Comparison of ENCODE assay signal across 8 mouse cellular contexts in the genomic region with DNA sequence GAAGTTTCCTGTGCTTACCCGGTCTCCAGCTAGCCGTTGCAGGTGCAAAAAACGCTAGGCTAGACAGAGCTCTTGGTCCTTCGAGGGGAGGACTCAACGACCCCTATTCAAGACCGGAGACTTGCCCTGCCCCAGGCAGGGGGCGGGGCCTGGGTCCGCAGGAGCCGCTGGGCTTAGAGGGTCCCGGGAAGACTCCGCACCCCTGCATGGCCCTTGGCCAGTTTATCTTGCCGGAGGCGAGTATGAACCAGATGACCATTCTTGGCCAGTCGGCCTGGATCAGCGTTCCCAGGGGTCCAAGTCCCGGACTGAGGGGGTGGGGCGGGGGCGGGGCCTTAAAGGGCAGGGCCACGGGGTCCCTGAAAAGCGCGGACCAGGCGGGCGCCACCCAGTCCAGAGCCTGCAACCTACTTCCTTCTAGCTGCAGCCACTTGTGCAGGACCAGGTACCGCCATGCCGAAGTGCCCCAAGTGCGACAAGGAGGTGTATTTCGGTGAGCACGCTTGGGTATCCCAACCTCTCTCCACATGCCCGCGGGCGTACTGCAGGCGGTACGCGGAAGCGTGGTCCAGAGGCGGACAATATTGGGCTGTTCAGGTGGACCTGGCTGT. TPM values are rescaled to one million over a fixed set of nuclear protein-coding genes. Genes with fewer than 3 reads are reported as not detected.
DNase-seq lines count a peak whose midpoint lies in the region; ATAC-seq and TF ChIP-seq lines count a peak whose summit lies in the region.

No protein-coding gene starts in this region.

- no peak overlapping the region for H3K27ac ChIP-seq in lung, embryonic 16.5 days (ENCODE audit: low read length)
- H3K27ac ChIP-seq in small intestine, adult 2 months (ENCODE audit: insufficient read depth, low read depth, low read length), result peak overlapping the region; percentile 99

- no peaks in the 10 kb centered on the region for H3K9me3 ChIP-seq in E14TG2a.4 (ENCODE audit: low read length)
- H3K9me3 ChIP-seq in lung, embryonic 16.5 days (ENCODE audit: control insufficient read depth, low read length), result no peaks in the 10 kb centered on the region

- peak overlapping the region; percentile 76 for H3K9ac ChIP-seq in lung, embryonic 16.5 days (ENCODE audit: low read length)

- peaks cover 91% of the 10 kb centered on the region for H3K4me1 ChIP-seq in E14TG2a.4 (replicated peaks; ENCODE audit: low read depth, low read length)
- peaks cover 27% of the 10 kb centered on the region for H3K4me1 ChIP-seq in lung, embryonic 16.5 days (replicated peaks; ENCODE audit: control insufficient read depth, insufficient read depth, low read length)
- H3K4me1 ChIP-seq in small intestine, adult 2 months (ENCODE audit: control insufficient read depth, insufficient read depth, insufficient read length, low read length), result peaks cover 50% of the 10 kb centered on the region

- DNase-seq in heart, adult 18-20 months, result peak; percentile 80 to 86
- DNase-seq in kidney, adult 18-20 months, result peak; percentile 47
- no peak for DNase-seq in cerebellum, postnatal 14 days
- no peak for DNase-seq in cerebellum, adult 9-10 months

- no peak for TF ChIP-seq CTCF in E14TG2a.4 (conservative IDR thresholded peaks at IDR 0.05; ENCODE audit: low read length)
- TF ChIP-seq CTCF in small intestine, adult 2 months (IDR thresholded peaks at IDR 0.05; ENCODE audit: extremely low read depth, insufficient read length, insufficient replicate concordance, low read depth, low read length), result no peak

- TF ChIP-seq POLR2A in small intestine, adult 2 months (IDR thresholded peaks at IDR 0.05; ENCODE audit: low read depth, low read length), result peak; percentile 91; the same call in 1 of the 2 replicates

- peak overlapping the region; percentile 70 for H3K4me2 ChIP-seq in lung, embryonic 16.5 days (ENCODE audit: low read depth, low read length)

- peaks cover 46% of the 10 kb centered on the region for H3K27me3 ChIP-seq in E14TG2a.4 (ENCODE audit: insufficient read depth, low read length)
- no peaks in the 10 kb centered on the region for H3K27me3 ChIP-seq in lung, embryonic 16.5 days (ENCODE audit: control insufficient read depth, insufficient read depth, low read depth, low read length)
- H3K27me3 ChIP-seq in small intestine, adult 2 months (ENCODE audit: control insufficient read depth, insufficient read depth, low read length), result no peaks in the 10 kb centered on the region

- ATAC-seq in common myeloid progenitor, adult 5-6 weeks (replicated peaks; ENCODE audit: low read depth, poor library complexity, severe bottlenecking), result peak; percentile 9
- no peak for ATAC-seq in lung, embryonic 16.5 days (ENCODE audit: low read depth)

- H3K4me3 ChIP-seq in E14TG2a.4 (replicated peaks; ENCODE audit: low read length), result peak overlapping the region; percentile 82
- H3K4me3 ChIP-seq in lung, embryonic 16.5 days (ENCODE audit: low read length), result peak overlapping the region; percentile 51
- H3K4me3 ChIP-seq in small intestine, adult 2 months (ENCODE audit: low read depth, low read length), result peak overlapping the region; percentile 80

- 1% methylated on average over 36 of the region's 36 CpGs for WGBS in lung, embryonic 16.5 days
- under 1% methylated on average over 36 of the region's 36 CpGs for WGBS in small intestine, adult 2 months

- H3K36me3 ChIP-seq in E14TG2a.4 (ENCODE audit: insufficient read depth, low read length), result peaks cover 15% of the 10 kb centered on the region
- 0 out of 2 replicates have a peak, but pooled peaks cover 2% of the 10 kb centered on the region for H3K36me3 ChIP-seq in lung, embryonic 16.5 days (ENCODE audit: control insufficient read depth, insufficient read depth, low read length)
- H3K36me3 ChIP-seq in small intestine, adult 2 months (ENCODE audit: control insufficient read depth, insufficient read depth, low read length), result peaks cover 13% of the 10 kb centered on the region

RNA-seq across cellular contexts. Expression of a gene that starts 4.5 kb away (rescaled TPM):
- 19.2 and 19.6 TPM in 2 replicates for total RNA-seq in common myeloid progenitor, adult 5-6 weeks (2017)
- total RNA-seq in heart, adult 18-20 months (2021), result under 1 TPM; 0.31 to 0.89 TPM
- polyA plus RNA-seq in lung, embryonic 16.5 days (2015; fragmentation: Nextera tagmentation; extraction: Ambion mirVana), result 31.4 and 34.5 TPM in 2 replicates
- 9.2 and 18.3 TPM in 2 replicates for polyA plus RNA-seq in small intestine, adult 2 months (2012; rRNA removed)

RNA-seq across cellular contexts. Expression of a gene that starts 5.7 kb away (rescaled TPM):
- total RNA-seq in common myeloid progenitor, adult 5-6 weeks (2017), result 337 and 338 TPM in 2 replicates
- total RNA-seq in heart, adult 18-20 months (2021), result 100 to 1,000 TPM; 191 to 201 TPM
- 565 and 642 TPM in 2 replicates for polyA plus RNA-seq in lung, embryonic 16.5 days (2015; fragmentation: Nextera tagmentation; extraction: Ambion mirVana)
- 4,805 and 16,576 TPM in 2 replicates for polyA plus RNA-seq in small intestine, adult 2 months (2012; rRNA removed)

RNA-seq across cellular contexts. Expression of a gene that starts 11.7 kb away (rescaled TPM):
- 6.3 and 7.3 TPM in 2 replicates for total RNA-seq in common myeloid progenitor, adult 5-6 weeks (2017)
- 1,000 to 10,000 TPM; 1,463 to 1,557 TPM for total RNA-seq in heart, adult 18-20 months (2021)
- 550 and 593 TPM in 2 replicates for polyA plus RNA-seq in lung, embryonic 16.5 days (2015; fragmentation: Nextera tagmentation; extraction: Ambion mirVana)
- 73.8 and 86.3 TPM in 2 replicates for polyA plus RNA-seq in small intestine, adult 2 months (2012; rRNA removed)

RNA-seq across cellular contexts. Expression of a gene that starts 34.0 kb away (rescaled TPM):
- total RNA-seq in common myeloid progenitor, adult 5-6 weeks (2017), result 1.2 TPM in 1 of 2 replicates, not detected in the other
- total RNA-seq in heart, adult 18-20 months (2021), result not detected
- polyA plus RNA-seq in lung, embryonic 16.5 days (2015; fragmentation: Nextera tagmentation; extraction: Ambion mirVana), result 4.7 and 5.8 TPM in 2 replicates
- 1.8 and 2.4 TPM in 2 replicates for polyA plus RNA-seq in small intestine, adult 2 months (2012; rRNA removed)

RNA-seq across cellular contexts. Expression of a gene that starts 53.7 kb away (rescaled TPM):
- total RNA-seq in common myeloid progenitor, adult 5-6 weeks (2017), result 46.9 and 53.3 TPM in 2 replicates
- 10 to 100 TPM; 43.9 to 46.2 TPM for total RNA-seq in heart, adult 18-20 months (2021)
- polyA plus RNA-seq in lung, embryonic 16.5 days (2015; fragmentation: Nextera tagmentation; extraction: Ambion mirVana), result 11.2 and 12.2 TPM in 2 replicates
- polyA plus RNA-seq in small intestine, adult 2 months (2012; rRNA removed), result 23.9 and 47.6 TPM in 2 replicates

Comparison
In these comparisons a context has a peak if more than half of its experiments do, and no peak if none do; other contexts are left out.
1. DNase-seq: peak in heart, adult 18-20 months (2 of 2) and kidney, adult 18-20 months (single experiment); none in cerebellum, postnatal 14 days (0 of 2) and cerebellum, adult 9-10 months (single experiment).
2. RNA of a gene that starts 4.5 kb away (total RNA-seq): 19.2 to 19.6 TPM in common myeloid progenitor, adult 5-6 weeks; 0.31 to 0.89 TPM in heart, adult 18-20 months; every median in the first group is over 10 times any median in the second.
3. RNA of a gene that starts 11.7 kb away (total RNA-seq): 1,463 to 1,557 TPM in heart, adult 18-20 months; 6.3 to 7.3 TPM in common myeloid progenitor, adult 5-6 weeks; every median in the first group is over 100 times any median in the second.
4. Peak in every context shown above with its lines, with median percentiles within 50 percentile points of each other: H3K4me3 ChIP-seq.